Mouse (Mus musculus) E14TG2a.4 (cell line): Measurements from ENCODE around the gene Oas1g.
"Not testable (repeated sequence)": the region's sequence is repeated elsewhere in the genome, so short reads cannot be mapped to it uniquely, and the experiment has no call there.

Source experiments
- H3K27me3 ChIP-seq: 2 replicates; pipeline ENCODE4 v1.6.1; 2014; ENCODE audit warnings: low read length, control low read depth; ENCODE audit not compliant: insufficient read depth
- H3K36me3 ChIP-seq: 2 replicates; pipeline ENCODE4 v1.6.1; 2014; ENCODE audit warnings: low read length, control low read depth; ENCODE audit not compliant: insufficient read depth
- H3K4me1 ChIP-seq: replicated peaks from 2 replicates; pipeline ENCODE4 v1.6.1; 2014; ENCODE audit warnings: low read depth, low read length, control low read depth
- H3K4me3 ChIP-seq: replicated peaks from 2 replicates; pipeline ENCODE4 v1.5.1; 2014; ENCODE audit warnings: mild to moderate bottlenecking, low read length
- H3K9me3 ChIP-seq: 2 replicates; pipeline ENCODE4 v1.6.1; 2014; ENCODE audit warnings: low read length, control low read depth
- CTCF ChIP-seq: conservative IDR thresholded peaks from 2 replicates; pipeline ENCODE4 v1.5.1; 2014; ENCODE audit warnings: low read length
- NANOG ChIP-seq: IDR thresholded peaks from 2 replicates; pipeline ENCODE4 v1.6.1; 2014; ENCODE audit warnings: borderline replicate concordance, low read length, mixed read lengths
- POU5F1 ChIP-seq: IDR thresholded peaks from 2 replicates; pipeline ENCODE4 v1.6.1; 2014; ENCODE audit warnings: low read length, borderline replicate concordance

Gene Oas1g

GRCm38 (mm10) chr5:120908196-120908920, 20.9 kb upstream of the Oas1g start:
- no peaks in the 10 kb centered on the region for H3K36me3 ChIP-seq
- 0 out of 2 replicates have a peak overlapping the region, but pooled peaks have one; percentile 7 for H3K4me3 ChIP-seq
- peaks cover 9% of the 10 kb centered on the region for H3K9me3 ChIP-seq
- TF ChIP-seq POU5F1 (no peak), CTCF (no peak), NANOG (peak; percentile 67)
- H3K4me1 ChIP-seq, result peaks cover 25% of the 10 kb centered on the region
- H3K27me3 ChIP-seq, result 0 out of 2 replicates have a peak, but pooled peaks cover 2% of the 10 kb centered on the region

GRCm38 (mm10) chr5:120906791-120907733, 19.6 kb upstream of the Oas1g start, which contains the start of gene Oas1a:
Oas1a (minus strand) TSS chr5:120907521.
- H3K27me3 ChIP-seq, H3K36me3 ChIP-seq, H3K9me3 ChIP-seq: not testable (repeated sequence)
- Histone ChIP-seq H3K4me3 (peak within 1 kb of the TSS; percentile 62), H3K4me1 (peaks cover 25% of the 10 kb centered on the region)

GRCm38 (mm10) chr5:120902056-120902455, 14.6 kb upstream of the Oas1g start:
- peaks cover 13% of the 10 kb centered on the region for H3K4me1 ChIP-seq
- H3K4me3 ChIP-seq, result no peak overlapping the region
- peaks cover 12% of the 10 kb centered on the region; the same call in 1 of the 2 replicates for H3K27me3 ChIP-seq
- H3K36me3 ChIP-seq, result peaks cover 38% of the 10 kb centered on the region
- TF ChIP-seq POU5F1 (no peak), CTCF (no peak), NANOG (no peak)
- H3K9me3 ChIP-seq, result no peaks in the 10 kb centered on the region; the same call in 1 of the 2 replicates

- Histone ChIP-seq H3K4me3 (no peak overlapping the region), H3K9me3 (no peaks in the 10 kb centered on the region; the same call in 1 of the 2 replicates), H3K27me3 (peaks cover 12% of the 10 kb centered on the region; the same call in 1 of the 2 replicates), H3K36me3 (peaks cover 38% of the 10 kb centered on the region), H3K4me1 (peaks cover 14% of the 10 kb centered on the region)
- no peak for TF ChIP-seq CTCF
- TF ChIP-seq POU5F1, result no peak
- no peak for TF ChIP-seq NANOG
Observed at GRCm38 (mm10) chr5:120900666-120901065, 13.3 kb upstream of the Oas1g start.

GRCm38 (mm10) chr5:120898726-120899125, 11.3 kb upstream of the Oas1g start:
- Histone ChIP-seq H3K4me1 (peaks cover 30% of the 10 kb centered on the region), H3K27me3 (peaks cover 12% of the 10 kb centered on the region; the same call in 1 of the 2 replicates), H3K9me3 (peaks cover 2% of the 10 kb centered on the region; the same call in 1 of the 2 replicates), H3K36me3 (peaks cover 38% of the 10 kb centered on the region), H3K4me3 (no peak overlapping the region)
- TF ChIP-seq NANOG, result no peak
- no peak for TF ChIP-seq CTCF
- TF ChIP-seq POU5F1, result no peak

- Histone ChIP-seq H3K4me1 (peaks cover 32% of the 10 kb centered on the region), H3K9me3 (peaks cover 7% of the 10 kb centered on the region; the same call in 1 of the 2 replicates), H3K4me3 (no peak overlapping the region), H3K27me3 (peaks cover 12% of the 10 kb centered on the region; the same call in 1 of the 2 replicates), H3K36me3 (peaks cover 38% of the 10 kb centered on the region)
- TF ChIP-seq NANOG (no peak), CTCF (no peak), POU5F1 (no peak)
Observed at GRCm38 (mm10) chr5:120898307-120898706, 10.9 kb upstream of the Oas1g start.

GRCm38 (mm10) chr5:120895231-120895900, 8.0 kb upstream of the Oas1g start:
- Histone ChIP-seq H3K4me3 (no peak overlapping the region), H3K36me3 (peaks cover 38% of the 10 kb centered on the region), H3K4me1 (peaks cover 53% of the 10 kb centered on the region), H3K9me3 (peaks cover 30% of the 10 kb centered on the region), H3K27me3 (peaks cover 7% of the 10 kb centered on the region; the same call in 1 of the 2 replicates)
- TF ChIP-seq NANOG (no peak), POU5F1 (no peak), CTCF (no peak)

- H3K4me3 ChIP-seq, H3K27me3 ChIP-seq: not testable (repeated sequence)
- H3K4me1 ChIP-seq, result peaks cover 59% of the 10 kb centered on the region
- H3K36me3 ChIP-seq, result peaks cover 41% of the 10 kb centered on the region
- TF ChIP-seq POU5F1, result peak; percentile 89; the same call in 1 of the 2 replicates
- H3K9me3 ChIP-seq, result peaks cover 30% of the 10 kb centered on the region
Observed at GRCm38 (mm10) chr5:120894692-120895091, 7.3 kb upstream of the Oas1g start.

- not testable (repeated sequence) for H3K27me3 ChIP-seq, H3K4me3 ChIP-seq
- Histone ChIP-seq H3K36me3 (peaks cover 33% of the 10 kb centered on the region), H3K4me1 (peaks cover 64% of the 10 kb centered on the region), H3K9me3 (peaks cover 30% of the 10 kb centered on the region)
Observed at GRCm38 (mm10) chr5:120893866-120894265, 6.5 kb upstream of the Oas1g start.
